Mouse (Mus musculus): ENCODE measurements around the gene Cacna2d2. TPM values are rescaled to one million over a fixed set of nuclear protein-coding genes. Genes with fewer than 3 reads are reported as not detected.
A peak's percentile ranks its signal among the peaks of the same experiment; 100 is the strongest.

Cacna2d2 gene
- polyA plus RNA-seq, 1 experiment from 2014 or later: 0.56 TPM

GRCm38 (mm10) chr9:107486507-107487225 is 87.3 kb downstream of the Cacna2d2 start:
- Histone ChIP-seq H3K4me2 (replicated peaks) (no peak overlapping the region), H3K9ac (no peak overlapping the region), H3K9me3 (no peaks in the 10 kb centered on the region), H3K36me3 (no peaks in the 10 kb centered on the region), H3K27ac (no peak overlapping the region), H3K27me3 (peaks cover 27% of the 10 kb centered on the region; the same call in 1 of the 2 replicates), H3K4me3 (no peak overlapping the region), H3K4me1 (peaks cover 24% of the 10 kb centered on the region)
- 57% methylated on average over 6 of the region's 6 CpGs for WGBS
- ATAC-seq (ENCODE audit: low FRiP score, low read depth): no peak

- WGBS: 22% methylated on average over 8 of the region's 8 CpGs
- H3K4me2 ChIP-seq (replicated peaks): no peak overlapping the region
- ATAC-seq (ENCODE audit: low FRiP score, low read depth): peak; percentile 56; the same call in 1 of the 2 replicates
- no peaks in the 10 kb centered on the region for H3K36me3 ChIP-seq
- no peaks in the 10 kb centered on the region for H3K9me3 ChIP-seq
- peaks cover 13% of the 10 kb centered on the region for H3K4me1 ChIP-seq
- H3K9ac ChIP-seq: no peak overlapping the region
- no peak overlapping the region for H3K27ac ChIP-seq
- peaks cover 18% of the 10 kb centered on the region; the same call in 1 of the 2 replicates for H3K27me3 ChIP-seq
- no peak overlapping the region for H3K4me3 ChIP-seq
Observed at GRCm38 (mm10) chr9:107490146-107490545, 90.7 kb downstream of the Cacna2d2 start.

- Histone ChIP-seq H3K9me3 (no peaks in the 10 kb centered on the region), H3K27me3 (peaks cover 13% of the 10 kb centered on the region; the same call in 1 of the 2 replicates), H3K9ac (no peak overlapping the region), H3K4me2 (replicated peaks) (no peak overlapping the region), H3K27ac (no peak overlapping the region), H3K36me3 (no peaks in the 10 kb centered on the region), H3K4me3 (no peak overlapping the region), H3K4me1 (peaks cover 13% of the 10 kb centered on the region)
- WGBS: 56% methylated on average over 6 of the region's 6 CpGs
- no peak for ATAC-seq (ENCODE audit: low FRiP score, low read depth)
Observed at GRCm38 (mm10) chr9:107490625-107491024, 91.2 kb downstream of the Cacna2d2 start.

- ATAC-seq (ENCODE audit: low FRiP score, low read depth): no peak
- H3K4me1 ChIP-seq: peaks cover 13% of the 10 kb centered on the region
- H3K36me3 ChIP-seq: no peaks in the 10 kb centered on the region
- no peak overlapping the region for H3K27ac ChIP-seq
- no peak overlapping the region for H3K4me3 ChIP-seq
- H3K9ac ChIP-seq: no peak overlapping the region
- no peak overlapping the region for H3K4me2 ChIP-seq (replicated peaks)
- H3K27me3 ChIP-seq: peaks cover 17% of the 10 kb centered on the region
- H3K9me3 ChIP-seq: no peaks in the 10 kb centered on the region
- 29% methylated on average over 1 of the region's 1 CpGs for WGBS
Observed at GRCm38 (mm10) chr9:107493511-107493910, 94.1 kb downstream of the Cacna2d2 start.

GRCm38 (mm10) chr9:107494238-107494637 is 94.8 kb downstream of the Cacna2d2 start:
- Histone ChIP-seq H3K27me3 (peaks cover 17% of the 10 kb centered on the region), H3K9ac (no peak overlapping the region), H3K9me3 (no peaks in the 10 kb centered on the region), H3K27ac (no peak overlapping the region), H3K4me1 (peaks cover 13% of the 10 kb centered on the region), H3K4me3 (no peak overlapping the region), H3K36me3 (no peaks in the 10 kb centered on the region), H3K4me2 (replicated peaks) (no peak overlapping the region)
- no peak for ATAC-seq (ENCODE audit: low FRiP score, low read depth)
- WGBS: 56% methylated on average over 12 of the region's 12 CpGs

GRCm38 (mm10) chr9:107496359-107496758 is 96.9 kb downstream of the Cacna2d2 start:
- Histone ChIP-seq H3K36me3 (no peaks in the 10 kb centered on the region), H3K9me3 (no peaks in the 10 kb centered on the region), H3K27ac (no peak overlapping the region), H3K4me3 (no peak overlapping the region), H3K4me2 (replicated peaks) (no peak overlapping the region), H3K27me3 (peaks cover 19% of the 10 kb centered on the region), H3K4me1 (0 out of 2 replicates have a peak, but pooled peaks cover 3% of the 10 kb centered on the region), H3K9ac (no peak overlapping the region)
- WGBS: 77% methylated on average over 3 of the region's 3 CpGs
- ATAC-seq (ENCODE audit: low FRiP score, low read depth): no peak

- H3K27ac ChIP-seq: no peak overlapping the region
- no peaks in the 10 kb centered on the region for H3K36me3 ChIP-seq
- H3K9me3 ChIP-seq: no peaks in the 10 kb centered on the region
- no peak overlapping the region for H3K4me2 ChIP-seq (replicated peaks)
- peaks cover 9% of the 10 kb centered on the region; the same call in 1 of the 2 replicates for H3K4me1 ChIP-seq
- ATAC-seq (ENCODE audit: low FRiP score, low read depth): no peak
- H3K4me3 ChIP-seq: no peak overlapping the region
- H3K27me3 ChIP-seq: peaks cover 37% of the 10 kb centered on the region
- WGBS: 83% methylated on average over 3 of the region's 3 CpGs
- no peak overlapping the region for H3K9ac ChIP-seq
Observed at GRCm38 (mm10) chr9:107500708-107501286, 101.4 kb downstream of the Cacna2d2 start.

- H3K4me2 ChIP-seq (replicated peaks): no peak overlapping the region
- no peaks in the 10 kb centered on the region for H3K9me3 ChIP-seq
- H3K4me1 ChIP-seq: peaks cover 9% of the 10 kb centered on the region; the same call in 1 of the 2 replicates
- H3K27ac ChIP-seq: no peak overlapping the region
- H3K36me3 ChIP-seq: no peaks in the 10 kb centered on the region
- H3K4me3 ChIP-seq: no peak overlapping the region
- ATAC-seq (ENCODE audit: low FRiP score, low read depth): no peak
- WGBS: 84% methylated on average over 12 of the region's 12 CpGs
- peaks cover 52% of the 10 kb centered on the region for H3K27me3 ChIP-seq
- no peak overlapping the region for H3K9ac ChIP-seq
Observed at GRCm38 (mm10) chr9:107502131-107502846, 102.9 kb downstream of the Cacna2d2 start.

- peaks cover 26% of the 10 kb centered on the region for H3K4me1 ChIP-seq
- 45% methylated on average over 19 of the region's 19 CpGs for WGBS
- no peaks in the 10 kb centered on the region for H3K36me3 ChIP-seq
- H3K27ac ChIP-seq: no peak overlapping the region
- ATAC-seq (ENCODE audit: low FRiP score, low read depth): no peak
- H3K9ac ChIP-seq: no peak overlapping the region
- no peak overlapping the region for H3K4me2 ChIP-seq (replicated peaks)
- peaks cover 67% of the 10 kb centered on the region for H3K27me3 ChIP-seq
- H3K9me3 ChIP-seq: no peaks in the 10 kb centered on the region
- H3K4me3 ChIP-seq: no peak overlapping the region
Observed at GRCm38 (mm10) chr9:107504662-107505537, 105.5 kb downstream of the Cacna2d2 start.

GRCm38 (mm10) chr9:107508266-107508665 is 108.9 kb downstream of the Cacna2d2 start:
- no peak overlapping the region for H3K4me3 ChIP-seq
- peaks cover 29% of the 10 kb centered on the region for H3K4me1 ChIP-seq
- no peaks in the 10 kb centered on the region for H3K9me3 ChIP-seq
- no peak overlapping the region; the same call in 1 of the 2 replicates for H3K4me2 ChIP-seq (replicated peaks)
- 36% methylated on average over 10 of the region's 10 CpGs for WGBS
- peaks cover 67% of the 10 kb centered on the region for H3K27me3 ChIP-seq
- ATAC-seq (ENCODE audit: low FRiP score, low read depth): no peak
- no peaks in the 10 kb centered on the region for H3K36me3 ChIP-seq
- no peak overlapping the region for H3K9ac ChIP-seq
- no peak overlapping the region for H3K27ac ChIP-seq

GRCm38 (mm10) chr9:107510384-107511100 is 111.1 kb downstream of the Cacna2d2 start:
- Histone ChIP-seq H3K9ac (no peak overlapping the region), H3K4me1 (peaks cover 21% of the 10 kb centered on the region), H3K36me3 (no peaks in the 10 kb centered on the region), H3K27ac (no peak overlapping the region), H3K27me3 (peaks cover 63% of the 10 kb centered on the region), H3K4me3 (no peak overlapping the region), H3K9me3 (no peaks in the 10 kb centered on the region), H3K4me2 (replicated peaks) (no peak overlapping the region)
- no peak for ATAC-seq (ENCODE audit: low FRiP score, low read depth)
- 77% methylated on average over 14 of the region's 14 CpGs for WGBS
